Mouse (Mus musculus) testis, adult 2 months (tissue): ENCODE results near the gene Fkbp11.

Experiments
- CTCF ChIP-seq: fragments of 200-500 bp; IDR thresholded peaks from 2 replicates; pipeline ENCODE4 v1.5.1; 2012; ENCODE audit warnings: low read depth, mild to moderate bottlenecking, inconsistent platforms, low read length, moderate library complexity; ENCODE audit not compliant: control insufficient read depth, insufficient read depth, insufficient replicate concordance
- POLR2A ChIP-seq: fragments of 200-500 bp; IDR thresholded peaks from 2 replicates; pipeline ENCODE4 v1.6.1; 2012; ENCODE audit warnings: low read depth, mild to moderate bottlenecking, inconsistent platforms, low read length, moderate library complexity; ENCODE audit not compliant: control insufficient read depth

- TF ChIP-seq CTCF (no peak), POLR2A (no peak)
Measured at GRCm38 (mm10) chr15:98689682-98690081, 38.3 kb downstream of the Fkbp11 start.
